ENCODE assay signal across 8 mouse cellular contexts in genomic region chr5:102213145-102213544, GRCm38 (mm10).
DNase-seq lines count a peak whose midpoint lies in the region; ATAC-seq and TF ChIP-seq lines count a peak whose summit lies in the region.

No protein-coding gene starts in this region.

- no peaks in the 10 kb centered on the region for H3K27me3 ChIP-seq in heart, adult 2 months (ENCODE audit: control insufficient read depth, insufficient read depth, low read length)
- H3K27me3 ChIP-seq in heart, embryonic 10.5 days (ENCODE audit: insufficient read depth, poor library complexity, severe bottlenecking) = no peaks in the 10 kb centered on the region
- no peaks in the 10 kb centered on the region for H3K27me3 ChIP-seq in embryonic facial prominence, embryonic 11.5 days (ENCODE audit: control insufficient read depth, insufficient read depth, low read length)
- no peaks in the 10 kb centered on the region for H3K27me3 ChIP-seq in neural tube, embryonic 11.5 days (ENCODE audit: control insufficient read depth, insufficient read depth, low read length)

- TF ChIP-seq CTCF in heart, adult 2 months (IDR thresholded peaks at IDR 0.05) = peak; percentile 63

- H3K9ac ChIP-seq in heart, adult 2 months (ENCODE audit: low read depth, low read length) = no peak overlapping the region
- no peak overlapping the region for H3K9ac ChIP-seq in embryonic facial prominence, embryonic 11.5 days (replicated peaks; ENCODE audit: low read length)
- H3K9ac ChIP-seq in neural tube, embryonic 11.5 days (ENCODE audit: low read length) = no peak overlapping the region

- H3K36me3 ChIP-seq in heart, adult 2 months (ENCODE audit: control insufficient read depth, insufficient read depth, low read length) = no peaks in the 10 kb centered on the region
- H3K36me3 ChIP-seq in heart, embryonic 10.5 days = no peaks in the 10 kb centered on the region
- no peaks in the 10 kb centered on the region for H3K36me3 ChIP-seq in embryonic facial prominence, embryonic 11.5 days (replicated peaks; ENCODE audit: control insufficient read depth, insufficient read depth, low read depth, low read length)
- no peaks in the 10 kb centered on the region for H3K36me3 ChIP-seq in neural tube, embryonic 11.5 days (ENCODE audit: control insufficient read depth, insufficient read depth, low read length)

- ATAC-seq in embryonic facial prominence, embryonic 11.5 days (replicated peaks; ENCODE audit: insufficient number of reproducible peaks, low FRiP score, low TSS enrichment, low read depth) = no peak
- ATAC-seq in neural tube, embryonic 11.5 days (ENCODE audit: insufficient read depth, low FRiP score, low TSS enrichment) = no peak
- ATAC-seq in activated CD4-positive, CD25-positive, alpha-beta regulatory T cell, adult 4 months = no peak

- no peak overlapping the region for H3K27ac ChIP-seq in heart, adult 2 months
- H3K27ac ChIP-seq in heart, embryonic 10.5 days = no peak overlapping the region
- H3K27ac ChIP-seq in embryonic facial prominence, embryonic 11.5 days (replicated peaks; ENCODE audit: low read depth, low read length) = no peak overlapping the region
- no peak overlapping the region for H3K27ac ChIP-seq in neural tube, embryonic 11.5 days (ENCODE audit: low read depth, low read length)

- no peaks in the 10 kb centered on the region for H3K79me2 ChIP-seq in heart, adult 2 months (replicated peaks; ENCODE audit: control insufficient read depth, insufficient read depth, low read length)

- no peak for TF ChIP-seq EP300 in heart, adult 2 months (IDR thresholded peaks at IDR 0.05; ENCODE audit: insufficient read depth, low read depth, low read length)

- no peak overlapping the region for H3K4me2 ChIP-seq in embryonic facial prominence, embryonic 11.5 days (ENCODE audit: low read depth, low read length)
- no peak overlapping the region for H3K4me2 ChIP-seq in neural tube, embryonic 11.5 days (ENCODE audit: low read depth)

- H3K9me3 ChIP-seq in heart, embryonic 10.5 days = no peaks in the 10 kb centered on the region
- no peaks in the 10 kb centered on the region for H3K9me3 ChIP-seq in embryonic facial prominence, embryonic 11.5 days (replicated peaks; ENCODE audit: control insufficient read depth, low read length)
- no peaks in the 10 kb centered on the region for H3K9me3 ChIP-seq in neural tube, embryonic 11.5 days (ENCODE audit: control insufficient read depth, low read length)

- no peak overlapping the region for H3K4me3 ChIP-seq in heart, adult 2 months
- H3K4me3 ChIP-seq in heart, embryonic 10.5 days = no peak overlapping the region
- no peak overlapping the region for H3K4me3 ChIP-seq in embryonic facial prominence, embryonic 11.5 days (ENCODE audit: low read depth, low read length)
- H3K4me3 ChIP-seq in neural tube, embryonic 11.5 days (ENCODE audit: low read depth, low read length) = no peak overlapping the region

- H3K4me1 ChIP-seq in heart, adult 2 months (ENCODE audit: control insufficient read depth, insufficient read depth, low read length) = no peaks in the 10 kb centered on the region
- no peaks in the 10 kb centered on the region for H3K4me1 ChIP-seq in heart, embryonic 10.5 days
- no peaks in the 10 kb centered on the region for H3K4me1 ChIP-seq in embryonic facial prominence, embryonic 11.5 days (ENCODE audit: control insufficient read depth, insufficient read depth, low read length)
- H3K4me1 ChIP-seq in neural tube, embryonic 11.5 days (ENCODE audit: control insufficient read depth, insufficient read depth, low read length) = no peaks in the 10 kb centered on the region

- no peak for TF ChIP-seq POLR2A in heart, adult 2 months (IDR thresholded peaks at IDR 0.05; ENCODE audit: insufficient read depth, low read depth, low read length)

- WGBS in heart, adult 2 months = 64% methylated on average over 6 of the region's 6 CpGs
- WGBS in heart, embryonic 10.5 days = 56% methylated on average over 6 of the region's 6 CpGs
- WGBS in embryonic facial prominence, embryonic 11.5 days = 63% methylated on average over 6 of the region's 6 CpGs
- WGBS in neural tube, embryonic 11.5 days = 65% methylated on average over 6 of the region's 6 CpGs

- DNase-seq in heart, adult 2 months = peak; percentile 10 to 42
- DNase-seq in heart, embryonic 10.5 days (ENCODE audit: low spot score) = no peak
- peak; percentile 38 for DNase-seq in urinary bladder, adult 2 months (ENCODE audit: low spot score)
- DNase-seq in urinary bladder, postnatal 10 days (ENCODE audit: low spot score) = no peak
- peak; percentile 38 for DNase-seq in embryonic facial prominence, embryonic 11.5 days (ENCODE audit: low spot score)
- DNase-seq in layer of hippocampus, postnatal 10 days (ENCODE audit: low spot score in 2 of 2) = peak; percentile 60 to 61
- DNase-seq in neural tube, embryonic 11.5 days (ENCODE audit: low spot score) = peak; percentile 46

- intact Hi-C loops in heart, adult 2 months (cut with DNase I) = no loop called here

Comparison
In these comparisons a context has a peak if more than half of its experiments do, and no peak if none do; other contexts are left out.
1. DNase-seq: peak in heart, adult 2 months (2 of 2), urinary bladder, adult 2 months (single experiment), embryonic facial prominence, embryonic 11.5 days (single experiment), layer of hippocampus, postnatal 10 days (2 of 2) and neural tube, embryonic 11.5 days (single experiment); none in heart, embryonic 10.5 days (single experiment) and urinary bladder, postnatal 10 days (single experiment).